Mouse (Mus musculus) liver, postnatal 0 days (tissue): ENCODE measurements around the gene Ppp1r16b.

Experiments used
- CTCF ChIP-seq: sonication (generic); IDR thresholded peaks from 2 replicates; pipeline ENCODE4 v1.5.1; 2016; ENCODE audit warnings: antibody characterized with exemption, low read depth
- EP300 ChIP-seq: IDR thresholded peaks from 2 replicates; pipeline ENCODE4 v1.6.1; 2016; ENCODE audit warnings: antibody characterized with exemption, low read depth, mild to moderate bottlenecking

- TF ChIP-seq CTCF (peak; percentile 28; the same call in 1 of the 2 replicates), EP300 (no peak)
These were observed 36.3 kb upstream of the Ppp1r16b start for GRCm38 (mm10) chr2:158628858-158629257.
